ENCODE assay signal across 8 mouse cellular contexts in genomic region chr7:16783758-16784415, GRCm38 (mm10). TPM values are rescaled to one million over a fixed set of nuclear protein-coding genes. Genes with fewer than 3 reads are reported as not detected.
A peak's percentile ranks its signal among the peaks of the same experiment; 100 is the strongest.
DNase-seq lines count a peak whose midpoint lies in the region; ATAC-seq and TF ChIP-seq lines count a peak whose summit lies in the region.

No protein-coding gene starts in this region.

- TF ChIP-seq CTCF in E14TG2a.4 (conservative IDR thresholded peaks at IDR 0.05; ENCODE audit: low read length), result no peak

- 36% methylated on average over 17 of the region's 17 CpGs for WGBS in lung, embryonic 15.5 days

- peaks cover 68% of the 10 kb centered on the region for H3K4me1 ChIP-seq in E14TG2a.4 (replicated peaks; ENCODE audit: low read depth, low read length)
- H3K4me1 ChIP-seq in lung, embryonic 15.5 days, result peaks cover 35% of the 10 kb centered on the region

- peak overlapping the region; percentile 96 for H3K4me2 ChIP-seq in lung, embryonic 15.5 days

- DNase-seq in adrenal gland, postnatal 25 days, result peak; percentile 75
- DNase-seq in gastrocnemius, postnatal 4 days (ENCODE audit: low spot score in 2 of 2), result peak; percentile 43 to 59
- peak; percentile 86 for DNase-seq in kidney, adult 18-20 months
- DNase-seq in spleen, postnatal 36 days (ENCODE audit: low spot score in 2 of 2), result peak; percentile 28 to 51
- DNase-seq in left cerebral cortex, postnatal 14 days (ENCODE audit: low spot score in 2 of 2), result no peak
- no peak for DNase-seq in cerebellum, adult 8-10 months

- H3K27ac ChIP-seq in lung, embryonic 15.5 days, result peak overlapping the region; percentile 70

- intact Hi-C loops in left cerebral cortex, postnatal 14 days (cut with DNase I), result no loop called here

- H3K27me3 ChIP-seq in E14TG2a.4 (ENCODE audit: insufficient read depth, low read length), result no peaks in the 10 kb centered on the region
- H3K27me3 ChIP-seq in lung, embryonic 15.5 days, result no peaks in the 10 kb centered on the region

- H3K4me3 ChIP-seq in E14TG2a.4 (replicated peaks; ENCODE audit: low read length), result peak overlapping the region; percentile 93
- peak overlapping the region; percentile 60 for H3K4me3 ChIP-seq in lung, embryonic 15.5 days

- H3K36me3 ChIP-seq in E14TG2a.4 (ENCODE audit: insufficient read depth, low read length), result peaks cover 55% of the 10 kb centered on the region
- peaks cover 3% of the 10 kb centered on the region; the same call in 1 of the 2 replicates for H3K36me3 ChIP-seq in lung, embryonic 15.5 days

- H3K9ac ChIP-seq in lung, embryonic 15.5 days, result peak overlapping the region; percentile 78

- H3K9me3 ChIP-seq in E14TG2a.4 (ENCODE audit: low read length), result no peaks in the 10 kb centered on the region
- H3K9me3 ChIP-seq in lung, embryonic 15.5 days, result no peaks in the 10 kb centered on the region

- ATAC-seq in lung, embryonic 15.5 days (ENCODE audit: borderline replicate concordance, extremely low read depth, low FRiP score, low TSS enrichment), result 0 out of 2 replicates have a peak, but pooled peaks have one; percentile 23

RNA-seq across cellular contexts. Expression of gene Slc1a5, which starts 2.7 kb away (rescaled TPM):
- 92.7 and 99.0 TPM in 2 replicates for total RNA-seq in adrenal gland, postnatal 25 days (2021)
- 10 to 100 TPM; 51.8 to 55.1 TPM for total RNA-seq in gastrocnemius, postnatal 4 days (2021)
- 53.7 and 54.5 TPM in 2 replicates for polyA plus RNA-seq in lung, embryonic 15.5 days (2015; fragmentation: Nextera tagmentation; extraction: Ambion mirVana)
- total RNA-seq in left cerebral cortex, postnatal 14 days (2021), result 1 to 10 TPM; 3.8 to 5.7 TPM

RNA-seq across cellular contexts. Expression of gene Strn4, which starts 31.8 kb away (rescaled TPM):
- 73.7 and 116 TPM in 2 replicates for total RNA-seq in adrenal gland, postnatal 25 days (2021)
- total RNA-seq in gastrocnemius, postnatal 4 days (2021), result 10 to 100 TPM; 66.6 to 78.7 TPM
- 102 TPM in 2 replicates for polyA plus RNA-seq in lung, embryonic 15.5 days (2015; fragmentation: Nextera tagmentation; extraction: Ambion mirVana)
- 100 to 1,000 TPM; 333 to 347 TPM for total RNA-seq in left cerebral cortex, postnatal 14 days (2021)

RNA-seq across cellular contexts. Expression of gene Fkrp, which starts 32.6 kb away (rescaled TPM):
- 27.5 and 28.2 TPM in 2 replicates for total RNA-seq in adrenal gland, postnatal 25 days (2021)
- 10 to 100 TPM; 22.7 to 22.9 TPM for total RNA-seq in gastrocnemius, postnatal 4 days (2021)
- 28.9 and 30.6 TPM in 2 replicates for polyA plus RNA-seq in lung, embryonic 15.5 days (2015; fragmentation: Nextera tagmentation; extraction: Ambion mirVana)
- 10 to 100 TPM; 50.3 to 57.2 TPM for total RNA-seq in left cerebral cortex, postnatal 14 days (2021)

RNA-seq across cellular contexts. Expression of gene Ap2s1, which starts 45.7 kb away (rescaled TPM):
- total RNA-seq in adrenal gland, postnatal 25 days (2021), result 130 and 139 TPM in 2 replicates
- total RNA-seq in gastrocnemius, postnatal 4 days (2021), result 100 to 1,000 TPM in 1 of 2 experiments, 10 to 100 TPM in 1; 86.6 to 106 TPM
- polyA plus RNA-seq in lung, embryonic 15.5 days (2015; fragmentation: Nextera tagmentation; extraction: Ambion mirVana), result 280 and 291 TPM in 2 replicates
- 100 to 1,000 TPM; 349 to 363 TPM for total RNA-seq in left cerebral cortex, postnatal 14 days (2021)

RNA-seq across cellular contexts. Expression of gene Prkd2, which starts 58.8 kb away (rescaled TPM):
- total RNA-seq in adrenal gland, postnatal 25 days (2021), result 17.5 and 23.9 TPM in 2 replicates
- total RNA-seq in gastrocnemius, postnatal 4 days (2021), result 10 to 100 TPM; 16.8 to 17.4 TPM
- polyA plus RNA-seq in lung, embryonic 15.5 days (2015; fragmentation: Nextera tagmentation; extraction: Ambion mirVana), result 18.9 and 19.7 TPM in 2 replicates
- total RNA-seq in left cerebral cortex, postnatal 14 days (2021), result 1 to 10 TPM; 9.0 to 9.3 TPM

Comparison
In these comparisons a context has a peak if more than half of its experiments do, and no peak if none do; other contexts are left out.
1. DNase-seq: peak in adrenal gland, postnatal 25 days (single experiment), gastrocnemius, postnatal 4 days (2 of 2), kidney, adult 18-20 months (single experiment) and spleen, postnatal 36 days (2 of 2); none in left cerebral cortex, postnatal 14 days (0 of 2) and cerebellum, adult 8-10 months (single experiment).
2. RNA of gene Slc1a5, which starts 2.7 kb away (total RNA-seq): 92.7 to 99.0 TPM in adrenal gland, postnatal 25 days and 51.8 to 55.1 TPM in gastrocnemius, postnatal 4 days; 3.8 to 5.7 TPM in left cerebral cortex, postnatal 14 days; every median in the first group is over 4 times any median in the second.